Mouse (Mus musculus): ENCODE results near the gene Lrrc4. TPM values are rescaled to one million over a fixed set of nuclear protein-coding genes. Genes with fewer than 3 reads are reported as not detected.

The Lrrc4 gene
- polyA plus RNA-seq, 2 experiments = 0.61 to 0.99 TPM

DNA sequence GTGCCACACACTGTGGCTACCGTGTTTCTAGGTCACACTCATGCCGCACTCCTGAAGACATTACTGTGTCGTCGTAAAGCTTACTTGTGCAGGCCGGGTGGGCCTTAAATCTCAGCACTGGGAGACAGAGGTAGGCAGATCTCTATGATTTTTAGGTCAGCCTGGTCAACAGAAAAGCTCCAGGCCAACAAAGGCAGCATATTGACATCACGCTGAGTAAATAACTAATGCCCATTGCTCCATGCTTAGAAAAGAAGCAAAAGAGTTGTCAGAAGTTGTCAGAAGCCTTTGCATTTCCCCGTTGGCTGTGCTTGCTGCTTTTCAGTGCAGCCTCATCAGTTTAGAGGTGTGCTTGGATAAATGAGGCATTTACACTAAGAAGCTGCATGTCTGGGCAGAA is 94.9 kb downstream of the Lrrc4 start:
- Histone ChIP-seq H3K27me3 (ENCODE audit: control insufficient read depth, insufficient read depth, low read length) (no peaks in the 10 kb centered on the region), H3K4me1 (ENCODE audit: control insufficient read depth, insufficient read depth, low read length) (no peaks in the 10 kb centered on the region), H3K36me3 (ENCODE audit: control insufficient read depth, insufficient read depth, low read length) (0 out of 2 replicates have a peak, but pooled peaks cover 4% of the 10 kb centered on the region), H3K4me2 (replicated peaks; ENCODE audit: low read depth, low read length, severe bottlenecking) (no peak overlapping the region), H3K4me3 (replicated peaks; ENCODE audit: low read length) (no peak overlapping the region), H3K9me3 (ENCODE audit: control insufficient read depth, low read length) (no peaks in the 10 kb centered on the region), H3K9ac (ENCODE audit: low read depth, low read length, severe bottlenecking) (no peak overlapping the region), H3K27ac (replicated peaks; ENCODE audit: low read depth, low read length) (no peak overlapping the region)
- ATAC-seq (ENCODE audit: low FRiP score, low read depth) (no peak), DNase-seq (ENCODE audit: low spot score) (no peak)
- TF ChIP-seq POLR2A (IDR thresholded peaks at IDR 0.05; ENCODE audit: borderline replicate concordance, extremely low read depth, insufficient read depth, insufficient read length) = no peak
- WGBS = 73% methylated on average over 7 of the region's 7 CpGs

GRCm38 (mm10) chr6:28735116-28735515 is 96.4 kb downstream of the Lrrc4 start:
- H3K9ac ChIP-seq (ENCODE audit: low read depth, low read length, severe bottlenecking) = no peak overlapping the region
- ATAC-seq (ENCODE audit: low FRiP score, low read depth) (no peak), DNase-seq (ENCODE audit: low spot score) (no peak)
- no peak overlapping the region for H3K4me3 ChIP-seq (replicated peaks; ENCODE audit: low read length)
- H3K36me3 ChIP-seq (ENCODE audit: control insufficient read depth, insufficient read depth, low read length) = 0 out of 2 replicates have a peak, but pooled peaks cover 4% of the 10 kb centered on the region
- 75% methylated on average over 9 of the region's 9 CpGs for WGBS
- H3K9me3 ChIP-seq (ENCODE audit: control insufficient read depth, low read length) = no peaks in the 10 kb centered on the region
- TF ChIP-seq POLR2A (IDR thresholded peaks at IDR 0.05; ENCODE audit: borderline replicate concordance, extremely low read depth, insufficient read depth, insufficient read length) = no peak
- no peaks in the 10 kb centered on the region for H3K4me1 ChIP-seq (ENCODE audit: control insufficient read depth, insufficient read depth, low read length)
- H3K27ac ChIP-seq (replicated peaks; ENCODE audit: low read depth, low read length) = no peak overlapping the region
- H3K27me3 ChIP-seq (ENCODE audit: control insufficient read depth, insufficient read depth, low read length) = no peaks in the 10 kb centered on the region
- no peak overlapping the region for H3K4me2 ChIP-seq (replicated peaks; ENCODE audit: low read depth, low read length, severe bottlenecking)

GRCm38 (mm10) chr6:28733884-28734647 is 97.5 kb downstream of the Lrrc4 start:
- Histone ChIP-seq H3K9me3 (ENCODE audit: control insufficient read depth, low read length) (no peaks in the 10 kb centered on the region), H3K4me2 (replicated peaks; ENCODE audit: low read depth, low read length, severe bottlenecking) (no peak overlapping the region), H3K27me3 (ENCODE audit: control insufficient read depth, insufficient read depth, low read length) (no peaks in the 10 kb centered on the region), H3K27ac (replicated peaks; ENCODE audit: low read depth, low read length) (no peak overlapping the region), H3K4me3 (replicated peaks; ENCODE audit: low read length) (no peak overlapping the region), H3K9ac (ENCODE audit: low read depth, low read length, severe bottlenecking) (no peak overlapping the region), H3K36me3 (ENCODE audit: control insufficient read depth, insufficient read depth, low read length) (0 out of 2 replicates have a peak, but pooled peaks cover 4% of the 10 kb centered on the region), H3K4me1 (ENCODE audit: control insufficient read depth, insufficient read depth, low read length) (no peaks in the 10 kb centered on the region)
- TF ChIP-seq POLR2A (IDR thresholded peaks at IDR 0.05; ENCODE audit: borderline replicate concordance, extremely low read depth, insufficient read depth, insufficient read length) = no peak
- no peak for DNase-seq (ENCODE audit: low spot score)
- ATAC-seq (ENCODE audit: low FRiP score, low read depth) = no peak
- 91% methylated on average over 5 of the region's 5 CpGs for WGBS

DNA sequence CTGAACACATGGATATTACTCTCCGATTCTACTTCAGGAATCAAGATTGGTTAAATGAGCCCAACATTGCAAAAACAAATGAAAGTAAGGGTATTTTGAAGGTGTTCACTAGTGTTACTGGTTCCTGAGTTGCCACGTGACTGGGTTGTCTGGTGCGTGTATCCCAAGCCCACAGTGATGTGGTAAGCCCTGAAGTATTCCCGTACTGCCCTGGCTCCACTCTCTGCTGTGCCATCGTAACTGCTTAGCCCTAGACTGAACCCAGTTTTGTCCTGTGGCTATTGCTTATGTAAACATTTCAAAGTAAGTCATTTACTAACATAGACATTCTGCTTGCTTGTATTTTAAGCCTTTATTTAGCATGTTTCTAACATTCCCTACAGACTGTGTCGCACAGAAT is 100.3 kb downstream of the Lrrc4 start:
- Histone ChIP-seq H3K4me3 (replicated peaks; ENCODE audit: low read length) (no peak overlapping the region), H3K36me3 (ENCODE audit: control insufficient read depth, insufficient read depth, low read length) (0 out of 2 replicates have a peak, but pooled peaks cover 4% of the 10 kb centered on the region), H3K9ac (ENCODE audit: low read depth, low read length, severe bottlenecking) (no peak overlapping the region), H3K27ac (replicated peaks; ENCODE audit: low read depth, low read length) (no peak overlapping the region), H3K9me3 (ENCODE audit: control insufficient read depth, low read length) (no peaks in the 10 kb centered on the region), H3K4me2 (replicated peaks; ENCODE audit: low read depth, low read length, severe bottlenecking) (no peak overlapping the region), H3K27me3 (ENCODE audit: control insufficient read depth, insufficient read depth, low read length) (no peaks in the 10 kb centered on the region), H3K4me1 (ENCODE audit: control insufficient read depth, insufficient read depth, low read length) (0 out of 2 replicates have a peak, but pooled peaks cover 3% of the 10 kb centered on the region)
- ATAC-seq (ENCODE audit: low FRiP score, low read depth) (no peak), DNase-seq (ENCODE audit: low spot score) (no peak)
- WGBS = 87% methylated on average over 6 of the region's 6 CpGs
- no peak for TF ChIP-seq POLR2A (IDR thresholded peaks at IDR 0.05; ENCODE audit: borderline replicate concordance, extremely low read depth, insufficient read depth, insufficient read length)

GRCm38 (mm10) chr6:28729649-28730048 is 101.9 kb downstream of the Lrrc4 start:
- H3K9ac ChIP-seq (ENCODE audit: low read depth, low read length, severe bottlenecking) = no peak overlapping the region
- TF ChIP-seq POLR2A (IDR thresholded peaks at IDR 0.05; ENCODE audit: borderline replicate concordance, extremely low read depth, insufficient read depth, insufficient read length) = no peak
- ATAC-seq (ENCODE audit: low FRiP score, low read depth) (no peak), DNase-seq (ENCODE audit: low spot score) (no peak)
- H3K9me3 ChIP-seq (ENCODE audit: control insufficient read depth, low read length) = no peaks in the 10 kb centered on the region
- H3K4me2 ChIP-seq (replicated peaks; ENCODE audit: low read depth, low read length, severe bottlenecking) = no peak overlapping the region
- H3K27me3 ChIP-seq (ENCODE audit: control insufficient read depth, insufficient read depth, low read length) = no peaks in the 10 kb centered on the region
- H3K4me1 ChIP-seq (ENCODE audit: control insufficient read depth, insufficient read depth, low read length) = 0 out of 2 replicates have a peak, but pooled peaks cover 3% of the 10 kb centered on the region
- peaks cover 12% of the 10 kb centered on the region; the same call in 1 of the 2 replicates for H3K36me3 ChIP-seq (ENCODE audit: control insufficient read depth, insufficient read depth, low read length)
- H3K27ac ChIP-seq (replicated peaks; ENCODE audit: low read depth, low read length) = no peak overlapping the region
- WGBS = 37% methylated on average over 2 of the region's 2 CpGs
- H3K4me3 ChIP-seq (replicated peaks; ENCODE audit: low read length) = no peak overlapping the region

Data from limb, embryonic 14.5 days (tissue).